Comparison of ENCODE assay signal across 17 mouse cellular contexts in the genomic region with DNA sequence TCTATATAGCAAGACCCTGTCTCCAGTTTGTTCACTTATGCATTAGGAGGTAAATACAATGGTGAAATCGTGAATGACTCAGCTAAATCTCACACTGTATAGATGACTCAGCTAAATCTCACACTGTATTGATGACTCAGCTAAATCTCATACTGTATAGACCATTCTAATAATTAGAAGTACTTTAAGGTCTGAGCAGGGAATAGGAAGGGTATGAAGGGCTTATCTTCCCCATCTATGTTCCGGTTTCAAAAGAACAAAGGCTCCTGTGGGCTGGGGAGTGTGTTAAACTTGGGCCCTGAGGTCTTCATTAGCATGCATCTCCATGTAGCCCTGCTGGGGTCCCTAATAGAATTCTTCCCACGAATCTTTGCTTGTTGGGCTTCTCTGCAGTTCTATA. TPM values are rescaled to one million over a fixed set of nuclear protein-coding genes. Genes with fewer than 3 reads are reported as not detected.
DNase-seq lines count a peak whose midpoint lies in the region; ATAC-seq lines count a peak whose summit lies in the region.
"Had no signal": no experiment of that assay in that cellular context is flagged by ENCODE, and none has a peak within 500 bp of the region (broad histone marks: within the 10 kb centered on the region; RNA-seq: fewer than 3 reads in every experiment).

No protein-coding gene starts in this region.

- no peak overlapping the region for H3K27ac ChIP-seq in midbrain, embryonic 11.5 days (ENCODE audit: low read depth, low read length)
- H3K27ac ChIP-seq in midbrain, embryonic 10.5 days (replicated peaks): no peak overlapping the region
- no peak overlapping the region for H3K27ac ChIP-seq in hindbrain, embryonic 14.5 days
- no peak overlapping the region for H3K27ac ChIP-seq in embryonic facial prominence, embryonic 10.5 days (replicated peaks)
- H3K27ac ChIP-seq: liver, embryonic 14.5 days had no signal

- whole genome bisulfite sequencing in midbrain, embryonic 11.5 days: 65% methylated on average over 3 of the region's 3 CpGs
- 63% methylated on average over 3 of the region's 3 CpGs for WGBS in midbrain, embryonic 10.5 days
- WGBS in hindbrain, embryonic 14.5 days: 49% methylated on average over 3 of the region's 3 CpGs
- 68% methylated on average over 3 of the region's 3 CpGs for WGBS in embryonic facial prominence, embryonic 10.5 days

- H3K4me3 ChIP-seq in midbrain, embryonic 11.5 days (ENCODE audit: low read depth, low read length): no peak overlapping the region
- no peak overlapping the region for H3K4me3 ChIP-seq in midbrain, embryonic 10.5 days
- no peak overlapping the region for H3K4me3 ChIP-seq in hindbrain, embryonic 14.5 days (replicated peaks; ENCODE audit: low read length)
- H3K4me3 ChIP-seq in embryonic facial prominence, embryonic 10.5 days: no peak overlapping the region

- H3K9me3 ChIP-seq in midbrain, embryonic 11.5 days (ENCODE audit: control insufficient read depth, low read length): no peaks in the 10 kb centered on the region
- no peaks in the 10 kb centered on the region for H3K9me3 ChIP-seq in midbrain, embryonic 10.5 days (replicated peaks)
- no peaks in the 10 kb centered on the region for H3K9me3 ChIP-seq in hindbrain, embryonic 14.5 days (ENCODE audit: control insufficient read depth, low read length)
- H3K9me3 ChIP-seq in embryonic facial prominence, embryonic 10.5 days: no peaks in the 10 kb centered on the region

- no peak overlapping the region for H3K9ac ChIP-seq in midbrain, embryonic 11.5 days (ENCODE audit: low read length)
- no peak overlapping the region for H3K9ac ChIP-seq in hindbrain, embryonic 14.5 days
- H3K9ac ChIP-seq: liver, embryonic 14.5 days had no signal

- ATAC-seq in midbrain, embryonic 11.5 days (ENCODE audit: low FRiP score): 0 out of 2 replicates have a peak, but pooled peaks have one; percentile 33
- peak; percentile 31; the same call in 1 of the 2 replicates for ATAC-seq in hindbrain, embryonic 14.5 days (ENCODE audit: low FRiP score)
- ATAC-seq: inflammation-experienced regulatory T-cells, adult 6 months had no signal

- H3K27me3 ChIP-seq in midbrain, embryonic 11.5 days (ENCODE audit: control insufficient read depth, insufficient read depth, low read length): no peaks in the 10 kb centered on the region
- no peaks in the 10 kb centered on the region for H3K27me3 ChIP-seq in midbrain, embryonic 10.5 days (ENCODE audit: low read depth, poor library complexity, severe bottlenecking)
- no peaks in the 10 kb centered on the region for H3K27me3 ChIP-seq in hindbrain, embryonic 14.5 days (ENCODE audit: control insufficient read depth, insufficient read depth, low read length)
- H3K27me3 ChIP-seq in embryonic facial prominence, embryonic 10.5 days (replicated peaks; ENCODE audit: low read depth, poor library complexity, severe bottlenecking): no peaks in the 10 kb centered on the region

- H3K36me3 ChIP-seq in midbrain, embryonic 11.5 days (ENCODE audit: control insufficient read depth, insufficient read depth, low read length): peaks cover 5% of the 10 kb centered on the region; the same call in 1 of the 2 replicates
- peaks cover 17% of the 10 kb centered on the region for H3K36me3 ChIP-seq in midbrain, embryonic 10.5 days
- peaks cover 10% of the 10 kb centered on the region for H3K36me3 ChIP-seq in hindbrain, embryonic 14.5 days (replicated peaks; ENCODE audit: control insufficient read depth, insufficient read depth)
- peaks cover 18% of the 10 kb centered on the region for H3K36me3 ChIP-seq in embryonic facial prominence, embryonic 10.5 days (replicated peaks)

- DNase-seq in midbrain, embryonic 11.5 days (ENCODE audit: low spot score, missing footprints): no peak
- DNase-seq in midbrain, embryonic 10.5 days (ENCODE audit: low spot score): no peak
- peak; percentile 52 for DNase-seq in NIH3T3 (ENCODE audit: low read depth)
- no peak for DNase-seq in hindbrain, embryonic 14.5 days (ENCODE audit: low spot score)
- DNase-seq in lung, postnatal 25 days (ENCODE audit: low spot score): no peak
- no peak for DNase-seq in embryonic facial prominence, embryonic 10.5 days (ENCODE audit: low spot score)
- no peak for DNase-seq in left cerebral cortex, adult 18-20 months (ENCODE audit: low spot score in 2 of 2)
- DNase-seq: cerebellum, adult 11-12 months; embryo, embryonic 11 days; kidney, postnatal 14 days; layer of hippocampus, adult 9-11 months; lung, postnatal 10 days; right cerebral cortex, postnatal 4 days; thymus, adult 18-20 months had no signal

- H3K4me1 ChIP-seq in midbrain, embryonic 11.5 days (ENCODE audit: control insufficient read depth, insufficient read depth, low read length): no peaks in the 10 kb centered on the region
- peaks cover 7% of the 10 kb centered on the region; the same call in 1 of the 2 replicates for H3K4me1 ChIP-seq in midbrain, embryonic 10.5 days
- H3K4me1 ChIP-seq in hindbrain, embryonic 14.5 days (replicated peaks; ENCODE audit: control insufficient read depth, insufficient read depth, low read length): no peaks in the 10 kb centered on the region
- no peaks in the 10 kb centered on the region for H3K4me1 ChIP-seq in embryonic facial prominence, embryonic 10.5 days

- H3K4me2 ChIP-seq in midbrain, embryonic 11.5 days: no peak overlapping the region
- H3K4me2 ChIP-seq in hindbrain, embryonic 14.5 days (replicated peaks): no peak overlapping the region

RNA-seq across cellular contexts. Expression of gene Slc6a5, which starts 46.2 kb away (rescaled TPM):
- 0.07 TPM in 1 of 2 replicates, not detected in the other for polyA plus RNA-seq in midbrain, embryonic 11.5 days (2014; fragmentation: Nextera tagmentation; extraction: Ambion mirVana)
- polyA plus RNA-seq in midbrain, embryonic 10.5 days (2016; fragmentation: Nextera tagmentation; extraction: Ambion mirVana): not detected in 2 replicates
- 11.8 and 14.2 TPM in 2 replicates for polyA plus RNA-seq in hindbrain, embryonic 14.5 days (2014; fragmentation: Nextera tagmentation; extraction: Ambion mirVana)
- 0.04 and 0.09 TPM in 2 replicates for polyA plus RNA-seq in embryonic facial prominence, embryonic 10.5 days (2016; fragmentation: Nextera tagmentation; extraction: Ambion mirVana)
- total RNA-seq in left cerebral cortex, adult 18-20 months (2021): under 1 TPM; 0.12 TPM
- polyA plus RNA-seq: heart, postnatal 0 days; inflammation-experienced regulatory T-cells, adult 6 months had no signal

Comparison
In these comparisons a context has a peak if more than half of its experiments do, and no peak if none do; other contexts are left out.
1. RNA of gene Slc6a5, which starts 46.2 kb away (polyA plus RNA-seq): 11.8 to 14.2 TPM in hindbrain, embryonic 14.5 days; 0.07 TPM in midbrain, embryonic 11.5 days, 0.04 to 0.09 TPM in embryonic facial prominence, embryonic 10.5 days and not detected in midbrain, embryonic 10.5 days; every median in the first group is over 10 times any median in the second.